Mouse (Mus musculus): Measurements from ENCODE around the gene Nqo1.

GRCm38 (mm10) chr8:107444626-107445025 is 41.6 kb upstream of the Nqo1 start:
- TF ChIP-seq USF1 (IDR thresholded peaks at IDR 0.05; ENCODE audit: low read depth): no peak
- no peak for TF ChIP-seq POLR2A (IDR thresholded peaks at IDR 0.05; ENCODE audit: insufficient read length, low read depth)
- no peak for TF ChIP-seq CEBPB (IDR thresholded peaks at IDR 0.05; ENCODE audit: insufficient read depth, poor library complexity, severe bottlenecking)
- TF ChIP-seq TCF12 (IDR thresholded peaks at IDR 0.05; ENCODE audit: insufficient read depth, poor library complexity, severe bottlenecking): no peak
- no peak for TF ChIP-seq POLR2AphosphoS2 (IDR thresholded peaks at IDR 0.05; ENCODE audit: insufficient read length, low read depth)
- TF ChIP-seq E2F4 (IDR thresholded peaks at IDR 0.05; ENCODE audit: insufficient read depth): no peak

All from myocyte (in vitro differentiated cells).